Mouse (Mus musculus) lung, embryonic 16.5 days (tissue): ENCODE measurements around the gene Col20a1. TPM values are rescaled to one million over a fixed set of nuclear protein-coding genes. Genes with fewer than 3 reads are reported as not detected.

Experiments used
- ATAC-seq: fragments of 200-750 bp; cut with Nextera tagmentation; 2 replicates; pipeline ENCODE4 v1.8.0; 2017; ENCODE audit warnings: low read depth, mild to moderate bottlenecking, moderate library complexity
- H3K27ac ChIP-seq: fragments of 300-500 bp; sonication (generic); 2 replicates; pipeline ENCODE4 v1.5.1; 2014; ENCODE audit warnings: mild to moderate bottlenecking, control low read depth, low read length
- H3K27me3 ChIP-seq: fragments of 300-500 bp; sonication (generic); 2 replicates; pipeline ENCODE4 v1.6.1; 2014; ENCODE audit warnings: low read depth, low read length, mixed read lengths; ENCODE audit not compliant: control insufficient read depth, insufficient read depth
- H3K36me3 ChIP-seq: fragments of 300-500 bp; sonication (generic); 2 replicates; pipeline ENCODE4 v1.6.1; 2014; ENCODE audit warnings: low read length; ENCODE audit not compliant: control insufficient read depth, insufficient read depth
- H3K4me1 ChIP-seq: fragments of 300-500 bp; sonication (generic); replicated peaks from 2 replicates; pipeline ENCODE4 v1.6.1; 2014; ENCODE audit warnings: low read length, mixed read lengths; ENCODE audit not compliant: control insufficient read depth, insufficient read depth
- H3K4me2 ChIP-seq: fragments of 300-500 bp; sonication (generic); 2 replicates; pipeline ENCODE4 v1.6.1; 2014; ENCODE audit warnings: low read depth, low read length, control low read depth
- H3K4me3 ChIP-seq: fragments of 300-500 bp; sonication (generic); 2 replicates; pipeline ENCODE4 v1.5.1; 2014; ENCODE audit warnings: mild to moderate bottlenecking, low read length, control low read depth
- H3K9ac ChIP-seq: fragments of 300-500 bp; sonication (generic); 2 replicates; pipeline ENCODE4 v1.6.1; 2014; ENCODE audit warnings: low read length, control low read depth
- H3K9me3 ChIP-seq: fragments of 300-500 bp; sonication (generic); 2 replicates; pipeline ENCODE4 v1.6.1; 2016; ENCODE audit warnings: low read length; ENCODE audit not compliant: control insufficient read depth
- WGBS: fragments of 180-500 bp; shearing (Covaris S2); extraction: QIAGEN DNeasy Blood & Tissue Kit; methylation state at CpG from one replicate; pipeline ENCODE4 v1.1.7; 2014; 5-methylcytosine and 5-hydroxymethylcytosine counted together
- polyA plus RNA-seq: library from polyadenylated mRNA; unstranded; fragments of >200 nt; fragmentation: Nextera tagmentation; extraction: Ambion mirVana; gene quantifications from 2 replicates; pipeline ENCODE4 v1.2.1, GENCODE M21; 2015

Gene Col20a1
- polyA plus RNA-seq, 1 experiment from 2014 or later = 0.09 TPM

GRCm38 (mm10) chr2:181044001-181044400 lies 57.7 kb downstream of the Col20a1 start:
- Histone ChIP-seq H3K4me2 (no peak overlapping the region), H3K4me3 (no peak overlapping the region), H3K36me3 (no peaks in the 10 kb centered on the region), H3K27me3 (peaks cover 23% of the 10 kb centered on the region), H3K27ac (no peak overlapping the region), H3K9ac (no peak overlapping the region), H3K4me1 (peaks cover 3% of the 10 kb centered on the region; the same call in 1 of the 2 replicates), H3K9me3 (no peaks in the 10 kb centered on the region)
- ATAC-seq = no peak
- WGBS = 22% methylated on average over 3 of the region's 3 CpGs

GRCm38 (mm10) chr2:181048252-181048945 lies 62.1 kb downstream of the Col20a1 start:
- Histone ChIP-seq H3K36me3 (no peaks in the 10 kb centered on the region), H3K4me1 (no peaks in the 10 kb centered on the region), H3K9me3 (no peaks in the 10 kb centered on the region), H3K4me2 (no peak overlapping the region), H3K27ac (no peak overlapping the region), H3K9ac (no peak overlapping the region), H3K27me3 (no peaks in the 10 kb centered on the region), H3K4me3 (no peak overlapping the region)
- 41% methylated on average over 7 of the region's 7 CpGs for WGBS
- ATAC-seq = 0 out of 2 replicates have a peak, but pooled peaks have one; percentile 28

GRCm38 (mm10) chr2:181048986-181049385 lies 62.7 kb downstream of the Col20a1 start:
- ATAC-seq = no peak
- Histone ChIP-seq H3K9me3 (no peaks in the 10 kb centered on the region), H3K9ac (no peak overlapping the region), H3K27ac (no peak overlapping the region), H3K36me3 (no peaks in the 10 kb centered on the region), H3K4me1 (no peaks in the 10 kb centered on the region), H3K27me3 (no peaks in the 10 kb centered on the region), H3K4me2 (no peak overlapping the region), H3K4me3 (no peak overlapping the region)
- 71% methylated on average over 9 of the region's 9 CpGs for WGBS

GRCm38 (mm10) chr2:181052171-181052570 lies 65.8 kb downstream of the Col20a1 start:
- Histone ChIP-seq H3K9ac (no peak overlapping the region), H3K27me3 (no peaks in the 10 kb centered on the region), H3K9me3 (no peaks in the 10 kb centered on the region), H3K4me3 (no peak overlapping the region), H3K4me1 (no peaks in the 10 kb centered on the region), H3K4me2 (no peak overlapping the region), H3K36me3 (no peaks in the 10 kb centered on the region), H3K27ac (no peak overlapping the region)
- no peak for ATAC-seq
- 100% methylated on average over 1 of the region's 1 CpGs for WGBS

- H3K9ac ChIP-seq = no peak overlapping the region
- no peak overlapping the region for H3K4me2 ChIP-seq
- no peaks in the 10 kb centered on the region for H3K36me3 ChIP-seq
- no peaks in the 10 kb centered on the region for H3K27me3 ChIP-seq
- WGBS = 12% methylated on average over 8 of the region's 8 CpGs
- H3K4me1 ChIP-seq = no peaks in the 10 kb centered on the region
- no peak overlapping the region for H3K27ac ChIP-seq
- H3K9me3 ChIP-seq = no peaks in the 10 kb centered on the region
- no peak for ATAC-seq
- H3K4me3 ChIP-seq = no peak overlapping the region
Observed at GRCm38 (mm10) chr2:181057341-181057740, 71.0 kb downstream of the Col20a1 start.

GRCm38 (mm10) chr2:181058193-181058592 lies 71.9 kb downstream of the Col20a1 start:
- 17% methylated on average over 3 of the region's 3 CpGs for WGBS
- H3K4me1 ChIP-seq = no peaks in the 10 kb centered on the region
- no peaks in the 10 kb centered on the region for H3K36me3 ChIP-seq
- H3K27ac ChIP-seq = no peak overlapping the region
- no peak overlapping the region for H3K9ac ChIP-seq
- no peaks in the 10 kb centered on the region for H3K27me3 ChIP-seq
- no peak overlapping the region for H3K4me3 ChIP-seq
- ATAC-seq = no peak
- H3K9me3 ChIP-seq = no peaks in the 10 kb centered on the region
- no peak overlapping the region for H3K4me2 ChIP-seq

- Histone ChIP-seq H3K4me3 (no peak overlapping the region), H3K36me3 (no peaks in the 10 kb centered on the region), H3K4me2 (no peak overlapping the region), H3K9ac (no peak overlapping the region), H3K9me3 (no peaks in the 10 kb centered on the region), H3K4me1 (no peaks in the 10 kb centered on the region), H3K27me3 (no peaks in the 10 kb centered on the region), H3K27ac (no peak overlapping the region)
- no peak for ATAC-seq
- 15% methylated on average over 5 of the region's 5 CpGs for WGBS
Observed at GRCm38 (mm10) chr2:181060127-181060526, 73.8 kb downstream of the Col20a1 start.

GRCm38 (mm10) chr2:181065827-181066226 lies 79.5 kb downstream of the Col20a1 start:
- H3K4me2 ChIP-seq = no peak overlapping the region
- H3K36me3 ChIP-seq = no peaks in the 10 kb centered on the region
- no peak overlapping the region for H3K27ac ChIP-seq
- H3K27me3 ChIP-seq = no peaks in the 10 kb centered on the region
- 33% methylated on average over 4 of the region's 4 CpGs for WGBS
- H3K9me3 ChIP-seq = no peaks in the 10 kb centered on the region
- ATAC-seq = no peak
- no peak overlapping the region for H3K9ac ChIP-seq
- H3K4me1 ChIP-seq = no peaks in the 10 kb centered on the region
- H3K4me3 ChIP-seq = no peak overlapping the region
